Mouse (Mus musculus) cerebellum, adult 11 months (tissue): ENCODE measurements at regions not wholly inside any gene's neighbourhood (a gene's known extent, or its start where the extent isn't known, plus 50 kb on each side); places are given as distances from the start of the nearest gene placed in this dataset.

Experiments
- DNase-seq: peaks from one replicate; pipeline ENCODE4 v3.0.0; 2022

DNA sequence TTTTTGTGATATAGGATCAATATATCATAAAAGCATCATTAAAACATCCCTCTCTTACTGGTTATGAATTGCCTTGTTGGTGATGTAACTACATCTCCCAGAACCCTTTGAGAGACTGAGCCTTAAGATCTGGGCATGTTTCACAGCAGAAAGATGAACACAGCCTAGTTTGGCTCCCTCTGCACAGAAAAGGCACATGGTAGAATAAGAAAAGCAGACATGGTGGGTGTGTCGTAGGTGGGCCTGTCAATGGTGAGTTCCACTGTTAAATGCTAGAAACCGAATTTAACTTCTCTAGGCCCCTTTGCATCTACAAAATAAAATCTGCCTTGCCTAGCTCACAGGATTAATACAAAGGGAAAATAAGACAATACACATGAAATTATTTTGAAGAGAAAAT lies 343.3 kb upstream of the Smarca2 start:
- no peak for DNase-seq

DNA sequence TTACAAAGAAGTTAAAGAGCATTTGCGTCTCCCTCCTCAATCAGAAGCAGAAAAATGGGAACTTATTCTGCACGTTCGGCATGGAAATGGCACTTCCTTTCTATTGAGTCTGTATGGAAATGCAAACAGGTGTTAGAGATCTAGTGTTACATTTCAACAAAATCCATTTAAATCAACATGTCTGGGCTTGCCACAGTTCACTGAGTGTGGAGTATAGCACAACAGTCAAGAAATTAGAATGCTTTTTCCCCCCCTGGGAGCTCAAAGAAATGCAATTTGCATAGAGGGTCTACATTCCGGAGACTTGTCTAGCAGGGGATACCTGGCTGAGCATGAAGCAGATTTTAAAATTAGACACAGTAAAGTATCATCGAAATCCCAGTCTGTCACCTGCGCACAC lies 308.5 kb upstream of the Smarca2 start:
- no peak for DNase-seq

DNA sequence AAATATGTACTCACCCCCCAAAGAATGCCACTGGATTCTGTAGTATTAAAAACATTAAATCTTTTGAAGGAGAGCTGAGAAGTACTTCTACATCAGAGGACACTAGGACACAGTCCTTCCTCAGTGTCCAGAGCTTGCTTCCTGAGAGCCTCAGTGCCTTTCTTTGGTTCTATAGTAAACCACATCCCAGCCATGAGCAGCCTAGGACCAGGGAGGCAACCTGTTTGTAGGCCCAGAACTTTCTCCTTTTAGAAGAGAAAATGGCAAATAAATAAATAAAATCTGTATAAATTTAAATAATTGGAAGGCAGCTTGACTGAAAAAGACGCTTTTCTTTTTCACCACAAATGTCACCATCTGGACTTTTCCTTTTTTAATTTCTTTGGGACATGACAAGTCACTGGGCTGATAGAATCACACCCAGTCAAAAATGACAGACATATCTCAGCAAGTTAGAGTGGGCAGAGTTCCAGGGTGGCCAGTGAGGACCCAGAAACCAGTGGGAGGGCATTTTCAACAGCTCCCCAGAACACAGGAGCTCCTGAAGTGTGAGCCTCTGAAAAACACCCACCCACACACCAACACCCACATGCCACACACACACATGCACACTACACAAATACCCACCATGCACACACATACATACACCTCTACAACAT lies 296.2 kb upstream of the Smarca2 start:
- DNase-seq = no peak

DNA sequence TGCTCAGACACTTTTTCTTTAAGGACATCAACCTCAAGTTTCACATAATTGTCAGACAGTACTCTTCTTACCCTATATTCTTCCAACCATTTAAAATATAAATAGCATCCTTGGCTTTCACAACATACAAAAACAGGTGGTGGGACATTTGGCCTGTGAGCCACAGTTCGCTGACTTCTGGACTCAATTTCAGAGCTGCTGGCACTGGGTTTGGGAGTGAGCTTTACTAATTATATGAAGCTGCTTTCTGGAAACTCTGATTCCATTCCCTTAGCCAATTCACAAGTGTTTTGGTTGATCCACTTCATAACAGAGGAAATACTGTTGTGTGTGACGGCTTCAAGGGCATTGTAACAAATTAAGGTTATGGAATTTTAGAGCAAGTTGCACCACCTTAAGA lies 285.9 kb upstream of the Smarca2 start:
- DNase-seq = peak; percentile 6

DNA sequence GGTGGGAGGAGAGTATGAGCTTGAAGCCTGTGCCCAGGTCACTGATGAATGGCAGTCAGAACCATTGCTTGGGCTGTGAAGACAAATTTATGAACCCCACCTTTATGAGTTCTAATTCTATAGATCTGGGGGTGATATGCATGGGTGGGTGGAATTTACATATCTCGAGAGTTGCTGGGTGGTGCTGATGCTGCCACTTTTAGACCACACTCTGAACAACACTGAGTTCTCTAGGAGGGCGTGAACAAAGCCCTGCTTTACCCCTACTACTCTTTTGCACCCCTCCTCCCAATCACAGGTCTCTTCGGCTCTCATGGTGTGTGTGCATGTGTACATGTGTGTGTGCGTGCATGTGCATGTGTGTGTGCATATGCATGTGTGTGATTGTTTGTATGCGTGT lies 281.2 kb upstream of the Smarca2 start:
- no peak for DNase-seq

DNA sequence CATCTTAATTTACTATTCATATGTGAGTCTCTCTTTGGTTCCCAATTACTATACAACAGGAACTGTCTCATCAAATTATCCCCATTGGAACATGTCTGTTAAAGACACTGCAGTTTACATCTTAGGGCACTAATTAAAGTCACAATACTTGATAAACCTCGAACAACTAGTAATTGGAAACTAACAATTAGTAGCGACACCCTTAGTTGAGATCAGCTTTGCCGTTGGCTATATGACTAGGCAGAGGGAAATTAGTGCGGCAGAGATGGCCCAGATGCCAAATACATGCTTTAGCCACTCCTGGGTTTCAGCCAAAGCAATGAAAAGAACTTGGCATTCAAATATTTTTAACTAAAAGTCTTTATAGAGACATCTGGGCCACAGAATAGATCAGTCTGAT lies 265.7 kb upstream of the Smarca2 start:
- no peak for DNase-seq

DNA sequence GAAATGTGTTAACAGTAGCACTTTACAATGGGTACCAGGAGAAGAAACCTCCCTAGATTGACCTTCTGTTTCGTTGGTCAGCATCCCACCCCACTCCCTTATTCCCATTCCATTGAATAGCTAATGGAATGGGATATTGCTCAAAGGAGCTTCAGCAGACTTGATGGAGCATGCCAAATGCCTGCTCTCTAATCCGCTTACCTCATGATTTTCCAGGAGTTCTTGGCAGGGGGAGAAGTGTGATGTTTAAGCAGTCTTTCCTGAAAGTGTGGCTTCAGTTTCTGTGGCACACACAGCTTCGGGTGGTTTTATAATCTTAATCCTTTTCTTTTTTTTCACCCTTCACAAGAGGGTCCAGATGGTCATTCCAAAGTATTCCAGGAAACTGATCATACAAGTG lies 264.7 kb upstream of the Smarca2 start:
- no peak for DNase-seq

DNA sequence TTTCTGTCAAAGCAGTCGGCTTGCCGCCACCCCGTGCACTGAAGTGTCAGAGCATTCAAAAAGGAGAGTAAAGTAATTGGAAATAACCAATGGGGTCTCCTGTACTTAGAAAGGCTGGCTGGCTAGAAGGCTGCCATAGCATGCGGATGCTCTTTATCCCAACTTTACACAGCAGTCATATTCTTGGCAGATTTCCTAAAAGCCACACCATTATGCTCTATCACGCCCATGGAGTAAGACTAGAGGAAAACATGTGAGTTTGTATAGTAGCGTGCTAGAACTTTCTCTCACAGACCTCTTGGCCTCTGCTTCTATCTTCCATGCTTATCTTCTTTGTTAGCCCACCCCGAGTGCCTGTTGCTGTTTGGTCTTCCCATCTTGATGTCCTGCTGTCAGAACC lies 249.8 kb upstream of the Smarca2 start:
- no peak for DNase-seq

DNA sequence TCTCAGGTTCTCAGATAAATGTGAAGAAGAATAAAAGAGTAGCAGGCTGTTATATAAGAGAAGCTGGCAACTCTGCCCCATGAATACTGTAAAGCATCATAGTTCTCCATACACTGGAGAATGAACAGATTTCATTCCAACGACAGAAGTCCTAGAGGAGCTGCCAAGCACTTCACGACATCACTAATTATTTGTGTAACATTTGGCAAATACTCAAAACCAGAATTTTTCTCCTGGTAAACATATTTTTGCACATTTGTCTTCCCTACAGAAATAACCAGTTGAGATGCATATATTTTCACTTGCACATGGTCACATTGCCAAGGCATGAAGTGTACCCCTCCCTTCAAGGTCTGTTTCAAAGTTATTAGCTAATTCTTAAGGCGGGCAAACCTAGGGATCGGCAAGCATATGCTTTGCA lies 220.9 kb upstream of the Smarca2 start:
- DNase-seq = no peak

DNA sequence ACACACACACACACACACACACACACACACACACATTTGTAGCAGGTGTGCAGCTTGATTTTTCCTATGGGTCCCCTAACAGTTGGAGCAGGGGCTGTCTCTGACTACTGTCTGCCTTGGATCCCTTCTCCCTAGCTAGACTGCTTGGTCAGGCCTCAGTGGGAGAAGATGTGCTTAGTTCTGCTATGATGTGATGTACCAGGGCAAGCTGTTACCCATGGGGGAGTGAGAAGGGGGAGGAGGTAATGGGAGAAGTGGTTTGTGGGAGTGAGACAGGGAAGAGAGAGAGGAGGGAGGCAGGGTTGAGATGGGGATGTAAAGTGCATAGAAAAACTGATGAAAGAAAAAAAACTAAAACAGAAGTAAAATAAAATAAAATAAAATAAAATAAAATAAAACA lies 218.8 kb upstream of the Smarca2 start:
- DNase-seq = no peak

DNA sequence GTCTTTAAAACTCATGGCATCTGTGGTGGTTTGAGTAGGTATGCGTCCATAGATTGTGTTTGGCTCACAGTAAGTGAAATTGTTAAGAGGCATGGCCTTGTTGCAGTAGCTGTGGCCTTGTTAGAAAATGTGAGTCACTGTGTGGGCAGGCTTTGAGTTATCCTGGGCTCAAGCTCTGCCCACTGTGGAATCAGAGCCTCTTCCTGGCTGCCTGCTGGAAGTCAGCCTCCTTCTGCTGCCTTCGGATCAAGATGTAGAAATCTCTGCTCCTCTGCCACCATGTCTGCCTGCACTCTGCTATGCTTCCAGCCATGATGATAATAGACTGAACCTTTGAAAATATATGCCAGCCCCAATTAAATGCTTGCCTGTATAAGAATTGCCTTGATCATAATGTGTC lies 192.2 kb upstream of the Smarca2 start:
- no peak for DNase-seq

DNA sequence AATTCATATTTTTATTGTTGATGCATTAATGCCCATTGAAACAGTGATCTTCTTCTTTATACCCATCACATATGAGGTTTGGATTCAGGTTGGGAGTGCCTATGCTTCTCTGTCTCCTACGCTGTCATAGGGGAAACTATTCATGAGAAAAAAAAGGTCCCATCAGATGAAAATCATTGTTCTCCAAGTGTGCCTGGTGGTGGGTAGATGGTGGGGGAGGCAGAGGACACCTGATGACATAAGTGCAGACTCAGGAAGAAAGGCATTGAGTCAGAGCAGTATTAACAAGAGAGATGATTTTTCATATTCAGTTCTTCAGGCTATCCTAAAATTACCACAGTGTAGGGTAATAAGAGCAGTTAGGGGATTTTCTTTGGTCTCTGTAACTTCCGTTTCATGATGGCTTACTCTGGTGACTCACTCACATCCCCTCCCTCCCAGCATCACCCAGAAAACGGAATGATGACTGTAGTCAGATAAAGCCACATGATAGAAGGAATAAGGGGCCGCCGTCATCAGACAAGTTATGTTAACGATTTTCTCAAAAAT lies 190.3 kb upstream of the Smarca2 start:
- DNase-seq = no peak

DNA sequence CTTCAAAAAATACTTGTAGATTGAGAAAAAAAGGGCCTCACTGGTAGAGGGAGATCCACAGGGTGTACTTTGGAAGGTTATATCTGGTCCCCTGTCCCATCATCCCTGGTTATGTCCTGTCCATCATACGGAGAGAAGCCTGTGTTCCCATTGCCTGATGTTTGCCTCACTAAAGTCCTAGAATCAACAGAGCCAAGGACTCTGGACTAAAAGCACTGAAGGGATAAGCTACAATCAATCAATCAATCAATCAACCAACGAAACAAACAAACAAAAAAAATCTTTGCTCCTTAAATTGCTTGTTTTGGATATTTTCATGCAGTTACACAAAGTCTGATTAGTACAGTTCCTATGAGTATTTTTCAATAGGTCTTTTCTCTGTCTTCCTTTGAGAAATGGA lies 185.1 kb upstream of the Smarca2 start:
- no peak for DNase-seq

DNA sequence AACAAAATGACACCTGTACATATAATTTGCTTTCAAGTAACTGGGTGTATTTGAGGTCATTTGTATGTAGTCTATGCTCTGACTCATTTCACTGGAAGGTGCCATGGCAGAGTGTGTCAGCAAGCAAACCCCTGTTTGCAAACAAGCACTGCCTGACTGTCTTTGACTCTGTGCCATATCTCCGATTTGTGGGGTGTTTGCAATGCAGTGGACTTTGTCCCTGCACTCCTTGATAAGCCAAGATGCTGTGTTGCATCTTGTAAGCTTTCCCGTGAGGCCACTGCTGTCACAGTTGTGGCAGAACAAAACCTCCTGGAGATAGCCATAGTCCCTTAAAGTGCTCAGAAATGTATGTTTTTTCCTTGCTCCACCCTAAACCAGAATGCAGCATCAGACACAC lies 165.7 kb upstream of the Smarca2 start:
- no peak for DNase-seq

DNA sequence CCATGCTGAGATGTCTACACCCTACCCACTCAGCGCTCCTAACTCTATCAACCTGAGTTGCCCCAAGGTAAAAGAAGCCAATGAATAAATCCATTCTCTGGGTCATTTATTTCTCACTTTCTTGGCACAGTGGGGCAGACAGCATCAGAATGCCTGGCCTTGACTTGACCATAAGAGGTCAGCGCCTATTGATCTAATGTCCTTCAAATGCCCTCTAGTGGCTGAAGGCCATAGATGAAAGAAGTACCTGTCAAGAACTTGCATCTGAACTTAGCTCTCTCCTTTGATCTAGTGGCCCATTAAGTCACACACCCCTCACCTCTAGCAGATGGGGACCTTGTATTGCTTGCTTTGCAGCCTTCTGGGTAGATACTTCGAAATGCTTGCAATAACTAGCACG lies 159.5 kb upstream of the Smarca2 start:
- no peak for DNase-seq

DNA sequence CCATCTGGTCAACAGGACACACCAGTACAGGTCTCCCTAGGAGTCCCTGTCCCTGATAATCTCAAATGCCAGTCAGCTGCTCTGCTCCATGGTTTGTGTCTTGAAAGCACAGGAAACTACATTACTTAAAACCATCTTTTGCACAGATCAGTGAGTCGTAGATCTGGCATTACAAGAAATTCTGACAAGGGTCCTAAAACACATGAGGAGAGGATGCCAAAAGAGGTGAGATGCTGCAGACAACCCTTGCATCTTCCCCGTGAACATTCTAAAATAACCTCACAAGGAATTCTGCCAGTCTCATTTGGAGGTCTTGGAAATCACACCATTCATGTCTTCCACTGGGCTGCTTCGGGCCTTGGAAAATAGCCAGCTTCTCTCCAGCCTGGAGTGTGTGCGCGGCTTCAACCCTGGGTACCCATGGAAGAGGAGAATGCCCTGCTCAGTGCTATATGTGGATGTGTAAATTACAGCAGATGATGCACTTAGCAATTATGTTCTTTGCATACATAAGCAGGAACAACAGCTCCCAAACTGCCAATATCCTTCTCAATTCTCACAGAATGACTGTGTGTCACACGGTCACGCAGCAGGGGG lies 157.3 kb upstream of the Smarca2 start:
- DNase-seq = no peak

DNA sequence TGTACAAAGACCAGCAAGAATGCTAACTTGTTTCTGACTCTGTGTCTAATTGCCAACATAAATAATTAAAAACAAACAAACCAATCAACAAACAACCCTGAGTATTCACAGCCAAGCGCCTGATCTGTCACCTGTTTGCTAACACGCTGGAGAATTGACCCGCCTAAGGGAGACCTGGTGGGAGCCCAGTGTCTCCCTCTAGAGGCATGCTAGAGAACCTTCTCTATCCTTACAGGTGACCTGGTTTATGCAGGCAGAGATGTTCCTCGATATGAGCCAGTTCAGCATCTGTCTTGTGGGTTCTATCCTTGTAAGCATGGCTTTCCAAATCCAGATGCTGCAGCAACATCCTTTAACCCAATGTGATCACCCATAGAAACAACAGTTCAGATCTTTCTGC lies 143.1 kb upstream of the Smarca2 start:
- no peak for DNase-seq

DNA sequence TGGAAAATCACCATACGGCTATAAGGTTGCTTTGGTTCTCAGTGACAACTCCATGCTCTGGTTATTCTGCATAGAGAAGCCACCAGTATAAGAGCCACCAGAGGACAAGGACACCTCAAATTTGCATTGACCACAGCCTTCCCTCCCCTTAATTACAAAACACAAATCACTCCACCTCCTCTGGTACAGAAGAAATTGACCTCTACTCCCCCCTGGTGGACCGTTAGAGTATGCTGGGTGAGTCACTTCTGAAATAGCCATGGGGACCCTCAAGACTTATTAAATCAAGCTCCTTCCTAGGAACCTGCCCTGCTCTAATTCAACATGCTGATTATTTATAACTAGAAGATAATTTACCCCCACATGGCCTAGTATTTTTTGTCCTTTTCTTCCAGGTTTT lies 139.6 kb upstream of the Smarca2 start:
- DNase-seq = no peak

DNA sequence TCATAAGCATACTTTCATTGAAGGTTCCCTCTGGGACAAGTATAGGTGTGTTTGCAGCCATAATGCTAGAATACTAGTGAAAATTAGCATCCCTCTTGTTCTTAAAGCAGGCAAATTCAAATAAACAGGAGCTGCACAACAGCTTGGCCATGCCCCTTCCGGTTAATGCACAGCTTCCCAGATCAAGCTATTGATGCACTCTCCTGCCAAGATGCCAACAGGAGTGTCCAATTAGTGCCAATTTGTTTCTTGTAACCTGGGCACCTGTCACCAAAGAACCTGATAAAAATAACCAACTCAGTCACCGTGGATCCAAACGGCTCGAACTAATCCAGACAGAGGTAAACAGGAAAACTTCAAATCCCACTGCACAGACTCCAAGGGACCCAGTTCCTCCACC lies 138.6 kb upstream of the Smarca2 start:
- DNase-seq = no peak

DNA sequence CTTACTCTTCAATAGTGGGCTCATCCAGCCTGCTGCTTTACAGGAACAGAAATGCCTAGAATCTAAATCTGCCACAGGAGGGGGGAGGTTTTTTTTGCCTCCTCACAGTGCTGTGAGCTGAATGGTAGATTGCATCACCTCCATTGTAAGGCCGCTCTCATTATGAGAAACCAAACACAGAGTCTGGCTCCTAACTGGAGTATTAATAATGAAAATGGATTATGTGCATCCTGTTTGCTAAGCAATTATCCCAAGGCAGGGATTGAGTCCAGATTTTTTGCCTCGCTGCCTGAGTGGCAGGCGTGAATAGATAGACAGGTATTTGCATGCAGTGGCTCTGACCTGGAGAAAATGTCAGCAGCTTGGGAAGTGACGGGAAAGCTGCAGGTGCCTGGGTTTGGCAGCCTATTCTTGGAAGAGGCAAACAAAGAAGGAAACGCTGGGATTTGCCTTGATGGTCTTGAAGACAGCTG lies 137.6 kb upstream of the Smarca2 start:
- no peak for DNase-seq

DNA sequence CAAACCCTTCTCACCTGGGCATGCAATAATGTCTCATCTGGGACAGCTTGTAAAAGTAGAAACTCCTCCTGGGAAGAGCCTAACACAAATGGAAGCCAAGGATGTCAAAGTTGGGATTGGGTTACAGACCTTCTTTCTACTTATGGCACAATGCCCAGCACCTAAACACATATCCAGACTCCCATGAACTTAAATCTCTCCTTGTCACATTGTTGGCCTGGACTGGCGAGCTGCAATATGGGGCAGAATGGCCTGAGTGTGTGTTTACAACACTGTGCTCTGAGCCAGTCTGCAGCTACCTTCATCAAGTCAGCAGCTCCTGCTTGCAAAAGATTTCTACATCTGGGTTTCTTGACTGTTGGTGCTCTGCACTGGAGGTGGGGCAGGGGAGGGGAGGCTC lies 132.2 kb upstream of the Smarca2 start:
- no peak for DNase-seq

DNA sequence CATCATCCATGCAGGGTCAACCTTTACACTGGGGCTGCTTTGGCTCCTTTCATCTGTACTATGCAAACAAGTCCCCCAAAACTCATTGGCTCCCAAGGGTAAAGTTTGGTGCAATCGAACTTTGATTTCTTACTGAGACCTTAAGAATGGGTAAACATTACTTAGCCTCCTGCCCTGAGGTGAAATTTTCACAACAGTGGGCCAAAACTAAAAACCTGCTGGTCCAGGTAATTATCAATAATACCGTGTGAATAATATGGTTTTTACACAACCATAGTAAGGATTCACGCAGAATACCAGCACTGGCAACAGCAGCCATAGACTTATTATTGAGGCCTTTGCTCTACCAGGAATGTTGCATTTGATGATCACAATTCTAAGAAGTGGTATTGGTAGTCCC lies 131.6 kb upstream of the Smarca2 start:
- DNase-seq = no peak

DNA sequence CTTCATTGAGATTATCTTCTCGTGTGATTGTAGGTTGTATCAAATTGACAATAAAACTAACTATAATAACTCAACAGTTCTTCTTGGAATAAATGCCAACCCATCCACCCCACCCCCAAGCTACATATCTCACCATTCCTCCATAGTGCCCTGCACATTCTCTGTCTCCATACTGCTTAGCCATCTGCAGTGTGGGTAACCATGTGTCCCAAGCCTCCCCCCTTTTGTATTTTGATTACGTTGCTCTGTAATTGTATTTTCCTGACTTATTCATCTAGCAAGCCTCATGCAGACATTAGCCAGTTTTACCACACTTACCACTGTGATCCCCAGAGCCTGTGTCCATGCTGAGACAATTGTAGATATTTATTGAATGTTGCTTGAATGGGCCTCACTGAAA lies 129.7 kb upstream of the Smarca2 start:
- no peak for DNase-seq

DNA sequence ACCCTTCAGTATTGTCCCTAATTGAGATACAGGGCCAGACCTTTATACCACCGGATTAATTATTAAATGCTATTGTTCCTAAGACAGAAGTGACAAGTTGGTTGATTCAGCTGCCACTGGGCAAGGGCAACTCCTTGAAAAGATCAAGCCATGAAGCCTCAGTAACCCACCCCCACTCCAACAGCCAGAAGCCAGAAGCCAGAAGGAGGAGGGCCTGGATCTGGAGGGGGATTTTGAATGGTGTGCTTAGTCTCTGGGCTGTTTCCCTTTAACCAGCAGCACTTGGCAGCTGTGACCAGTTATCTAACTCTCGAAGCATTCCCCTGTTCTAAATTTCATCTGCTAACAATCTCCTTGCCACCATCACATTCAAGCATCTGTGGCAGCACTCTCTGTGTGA lies 129.1 kb upstream of the Smarca2 start:
- DNase-seq = no peak
